Mouse (Mus musculus) bone marrow, adult 2 months (tissue): Measurements from ENCODE around the gene Ccdc87. TPM values are rescaled to one million over a fixed set of nuclear protein-coding genes. Genes with fewer than 3 reads are reported as not detected.

Experiments used
- H3K27ac ChIP-seq: fragments of 200-500 bp; 2 replicates; pipeline ENCODE4 v1.5.1; 2012; ENCODE audit warnings: low read depth, mild to moderate bottlenecking, control low read depth, inconsistent platforms, low read length; ENCODE audit not compliant: control insufficient read depth, poor library complexity, insufficient read depth
- H3K4me1 ChIP-seq: fragments of 200-500 bp; 2 replicates; pipeline ENCODE4 v1.6.1; 2011; ENCODE audit warnings: low read length; ENCODE audit not compliant: control insufficient read depth, insufficient read depth
- H3K4me3 ChIP-seq: fragments of 200-500 bp; replicated peaks from 2 replicates; pipeline ENCODE3; 2011; ENCODE audit warnings: mild to moderate bottlenecking, low read depth, low read length, control low read depth; ENCODE audit not compliant: control insufficient read depth
- CTCF ChIP-seq: fragments of 200-500 bp; IDR thresholded peaks from 2 replicates; pipeline ENCODE4 v1.5.1; 2011; ENCODE audit warnings: low read length, control low read depth; ENCODE audit not compliant: control insufficient read depth, insufficient read depth
- POLR2A ChIP-seq: fragments of 200-500 bp; IDR thresholded peaks from 2 replicates; pipeline ENCODE4 v1.6.1; 2011; ENCODE audit warnings: low read depth, mild to moderate bottlenecking, control low read depth, low read length, borderline replicate concordance; ENCODE audit not compliant: control insufficient read depth
- WGBS: fragments of 180-500 bp; shearing (Covaris S2); methylation state at CpG from one replicate; pipeline ENCODE4 v1.1.7; 2018; 5-methylcytosine and 5-hydroxymethylcytosine counted together
- polyA plus RNA-seq: library from polyadenylated mRNA; stranded (reverse); fragments of >200 nt; gene quantifications from 2 replicates; pipeline ENCODE4 v1.2.4, GENCODE M21; 2011; ENCODE audit warnings: low replicate concordance; ENCODE audit not compliant: missing spikeins, insufficient read depth, insufficient read length

Gene Ccdc87
- polyA plus RNA-seq = not detected in 2 replicates

DNA sequence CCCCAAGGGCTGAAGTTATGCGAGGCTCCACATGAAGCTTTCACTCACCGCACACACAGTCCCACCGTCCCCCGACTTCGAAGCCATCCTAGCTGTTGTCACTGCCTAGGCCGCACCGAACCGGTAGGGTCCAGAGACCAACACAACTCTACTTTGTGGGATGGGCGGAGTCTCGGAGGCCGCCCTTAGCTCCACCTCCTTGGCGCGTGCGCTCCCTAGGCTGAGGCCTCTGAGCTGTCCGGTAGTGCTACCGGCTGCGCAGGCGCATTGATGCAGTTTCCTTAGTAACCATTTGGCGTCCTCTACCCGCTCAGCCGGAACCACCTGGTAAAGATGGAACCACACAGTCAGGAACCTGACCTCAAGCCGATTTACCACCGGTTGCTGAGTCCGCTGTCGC is at the start of gene Ccdc87, which contains the start of gene Ccs:
Gene Ccdc87 (plus strand): TSS at position 218 of the 400 bp plus-strand sequence.
Gene Ccs (minus strand): TSS at position 184 of the 400 bp plus-strand sequence.
- peak; percentile 66 for TF ChIP-seq POLR2A
- peak; percentile 22; the same call in 1 of the 2 replicates for TF ChIP-seq CTCF
- under 1% methylated on average over 25 of the region's 25 CpGs for WGBS
- Histone ChIP-seq H3K4me3 (peak within 1 kb of the TSS; percentile 71), H3K27ac (no peak within 1 kb of the TSS), H3K4me1 (peaks cover 1% of the 10 kb centered on the region; the same call in 1 of the 2 replicates)

DNA sequence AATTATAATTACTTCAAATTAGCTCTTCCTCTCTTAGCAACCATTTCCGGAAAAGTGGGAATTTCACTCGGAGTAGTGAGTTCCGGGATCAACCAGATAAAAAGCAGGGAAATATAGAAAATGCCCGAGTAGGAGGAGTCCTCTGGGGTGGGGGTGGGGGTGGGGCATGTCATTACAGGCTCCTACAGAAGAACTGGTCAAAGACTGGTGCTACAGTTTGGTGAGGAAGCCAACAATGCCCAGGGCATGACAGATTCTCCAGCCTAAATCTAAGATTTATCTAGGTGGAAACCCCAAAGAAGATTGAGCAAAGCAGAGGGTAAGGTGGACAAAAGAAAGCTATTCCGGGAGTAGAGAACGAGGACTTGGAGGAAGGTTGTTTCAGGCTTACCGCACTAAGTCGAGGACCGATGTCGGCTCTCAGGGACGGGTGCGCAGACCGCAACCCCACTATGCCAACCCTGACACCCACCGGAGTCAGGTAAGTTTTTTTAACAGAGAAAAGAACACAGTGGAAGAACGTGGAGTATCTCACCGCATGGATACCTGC is 45.8 kb upstream of the Ccdc87 start:
- H3K4me3 ChIP-seq = peak overlapping the region; percentile 87
- H3K4me1 ChIP-seq = no peaks in the 10 kb centered on the region; the same call in 1 of the 2 replicates
- no peak for TF ChIP-seq CTCF
- no peak for TF ChIP-seq POLR2A
- under 1% methylated on average over 16 of the region's 16 CpGs for WGBS
- H3K27ac ChIP-seq = peak overlapping the region; percentile 51

DNA sequence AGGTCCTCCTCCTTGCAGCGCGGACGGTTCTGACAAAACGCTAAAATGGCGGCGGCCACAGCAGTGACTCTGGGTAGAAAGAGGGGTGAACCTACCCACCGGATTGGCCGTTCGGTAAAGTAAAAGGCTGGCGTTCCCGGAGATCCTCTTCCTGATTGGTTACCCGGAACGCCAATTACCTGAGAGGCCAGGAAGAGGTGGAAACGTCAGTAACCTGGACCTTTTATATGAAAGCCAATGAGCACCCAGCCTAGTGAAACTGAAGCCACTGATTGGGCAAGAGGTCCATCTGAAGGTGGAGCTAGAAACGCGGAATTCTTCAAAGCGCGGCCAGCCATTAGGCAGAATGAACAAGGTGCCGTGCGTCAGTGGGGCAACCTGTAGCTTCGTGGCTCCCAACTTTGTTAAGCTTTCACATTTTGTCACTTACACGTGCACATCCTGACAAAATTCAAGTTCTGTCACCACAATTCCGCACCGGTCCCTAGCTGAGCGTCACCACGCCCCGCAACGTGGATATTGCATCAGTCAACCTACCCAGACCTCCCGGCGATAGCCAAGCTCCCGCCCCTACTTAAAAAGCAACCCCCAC is 45.2 kb upstream of the Ccdc87 start, which contains the start of gene Rbm4:
Gene Rbm4 (minus strand): TSS at position 71 of the 592 bp plus-strand sequence.
- under 1% methylated on average over 31 of the region's 31 CpGs for WGBS

DNA sequence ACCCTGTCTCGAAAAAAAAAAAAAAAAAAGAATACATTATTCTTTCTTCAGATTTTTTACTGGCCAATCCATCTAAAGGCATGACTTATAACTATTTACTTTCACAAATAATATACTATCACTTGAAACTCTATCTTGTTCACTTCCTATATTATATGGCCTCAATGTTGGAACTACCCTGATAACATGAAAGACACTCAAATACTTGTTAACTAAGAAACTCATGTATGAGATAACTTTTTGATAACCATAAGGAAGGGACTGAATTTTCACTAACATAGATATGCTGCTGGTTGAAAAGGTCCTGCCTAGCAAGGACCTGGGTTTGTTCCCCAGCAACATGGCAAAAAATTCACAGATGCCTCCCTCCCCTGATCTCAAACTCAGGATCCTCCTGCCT is 43.2 kb upstream of the Ccdc87 start:
- TF ChIP-seq POLR2A (no peak), CTCF (no peak)
- Histone ChIP-seq H3K4me1 (no peaks in the 10 kb centered on the region; the same call in 1 of the 2 replicates), H3K27ac (no peak overlapping the region), H3K4me3 (no peak overlapping the region)
- WGBS = 43% methylated on average over 1 of the region's 1 CpGs

More for the DNA sequence above, 45.2 kb upstream of the Ccdc87 start, which contains the start of gene Rbm4:
- H3K4me1 ChIP-seq = no peaks in the 10 kb centered on the region; the same call in 1 of the 2 replicates
- TF ChIP-seq CTCF (no peak), POLR2A (0 out of 2 replicates have a peak, but pooled peaks have one; percentile 35)
- peak within 1 kb of the TSS; percentile 87 for H3K4me3 ChIP-seq
- peak within 1 kb of the TSS; percentile 51 for H3K27ac ChIP-seq

DNA sequence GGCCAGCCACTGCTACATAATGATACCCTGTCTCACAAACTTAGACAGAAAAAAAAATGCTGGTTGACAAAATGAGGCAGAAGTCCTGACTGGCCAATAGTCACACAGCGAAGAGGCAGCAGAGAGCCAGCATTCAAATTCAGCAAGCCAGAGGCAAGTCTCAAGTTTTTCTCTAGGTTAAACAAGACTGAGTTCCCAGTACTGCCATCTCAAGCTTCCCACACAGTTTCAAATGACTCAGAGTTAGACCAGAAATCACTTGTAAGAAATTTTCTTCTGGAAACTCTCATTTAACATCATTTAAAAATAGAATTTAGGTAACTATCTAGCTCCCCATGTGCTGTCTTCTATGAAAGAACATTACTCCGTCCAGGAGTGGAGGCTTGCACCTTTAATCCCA is 41.3 kb upstream of the Ccdc87 start:
- H3K27ac ChIP-seq = no peak overlapping the region
- 94% methylated on average over 2 of the region's 2 CpGs for WGBS
- no peaks in the 10 kb centered on the region for H3K4me1 ChIP-seq
- no peak overlapping the region for H3K4me3 ChIP-seq
- TF ChIP-seq POLR2A (no peak), CTCF (no peak)

DNA sequence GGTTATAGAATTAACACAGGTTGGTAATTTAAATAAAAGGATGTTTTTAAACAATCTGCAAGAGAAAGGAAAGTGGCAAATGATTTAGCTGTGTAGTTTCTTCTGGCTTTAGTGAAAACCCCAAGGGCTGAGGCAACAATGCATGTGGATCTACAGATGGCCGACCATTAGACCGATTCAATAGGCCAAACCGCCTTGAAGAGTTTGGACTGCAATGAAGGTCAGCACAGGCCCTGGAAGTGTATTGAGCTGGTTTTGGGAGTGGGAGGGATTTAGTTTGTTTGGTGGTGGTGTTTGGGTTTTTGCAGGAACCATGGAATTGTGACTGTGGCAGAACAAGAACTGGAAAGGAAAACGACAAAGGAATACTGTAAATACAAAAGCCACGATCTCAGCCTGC is 40.1 kb upstream of the Ccdc87 start:
- no peak overlapping the region for H3K27ac ChIP-seq
- H3K4me3 ChIP-seq = no peak overlapping the region
- WGBS = 91% methylated on average over 5 of the region's 5 CpGs
- TF ChIP-seq CTCF (no peak), POLR2A (no peak)
- no peaks in the 10 kb centered on the region for H3K4me1 ChIP-seq

DNA sequence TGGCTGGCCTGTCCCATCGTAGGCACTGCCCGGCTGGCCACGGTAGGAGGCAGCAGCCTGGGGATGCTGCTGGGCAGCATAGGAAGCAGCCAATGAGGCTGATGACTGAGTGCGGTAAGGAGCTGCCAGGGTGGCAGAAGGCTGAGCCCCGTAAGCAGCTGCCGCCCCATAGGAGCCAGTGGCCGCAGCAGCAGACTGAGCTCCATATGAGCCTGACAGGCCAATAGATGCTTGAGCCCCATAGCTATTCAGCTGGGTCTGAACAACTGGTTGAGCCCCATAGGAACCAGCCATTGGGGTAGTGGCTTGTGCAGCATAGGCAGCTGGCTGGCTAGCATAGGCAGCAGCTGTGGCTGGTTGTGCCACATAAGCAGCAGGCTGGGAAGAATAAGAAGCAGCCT is 36.5 kb upstream of the Ccdc87 start:
- Histone ChIP-seq H3K4me3 (no peak overlapping the region), H3K4me1 (no peaks in the 10 kb centered on the region), H3K27ac (no peak overlapping the region)
- TF ChIP-seq CTCF (no peak), POLR2A (no peak)
- WGBS = 97% methylated on average over 7 of the region's 7 CpGs

DNA sequence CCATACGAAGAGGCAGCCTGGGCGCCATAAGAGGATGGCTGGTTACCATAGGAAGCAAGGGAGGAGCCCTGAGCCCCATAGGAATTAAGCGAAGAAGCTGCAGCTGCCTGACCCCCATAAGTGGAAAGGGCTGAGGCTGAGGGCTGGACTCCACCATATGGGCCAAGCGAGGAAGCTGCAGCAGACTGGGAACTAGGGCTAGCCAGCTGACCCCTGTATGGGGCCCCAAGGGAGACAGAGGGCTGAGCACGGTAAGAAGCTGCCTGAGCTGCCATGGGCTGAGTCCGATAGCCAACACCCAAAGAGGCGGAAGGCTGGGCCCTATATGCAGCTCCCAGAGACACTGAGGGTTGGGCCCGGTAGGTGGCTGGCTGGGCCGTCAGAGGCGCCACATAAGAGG is 35.9 kb upstream of the Ccdc87 start:
- H3K27ac ChIP-seq = no peak overlapping the region
- no peak overlapping the region for H3K4me3 ChIP-seq
- no peak for TF ChIP-seq CTCF
- no peak for TF ChIP-seq POLR2A
- no peaks in the 10 kb centered on the region; the same call in 1 of the 2 replicates for H3K4me1 ChIP-seq
- 88% methylated on average over 10 of the region's 10 CpGs for WGBS
